Mouse (Mus musculus): ENCODE data around the gene Mapk8ip1. TPM values are rescaled to one million over a fixed set of nuclear protein-coding genes. Genes with fewer than 3 reads are reported as not detected.

Gene Mapk8ip1
- polyA plus RNA-seq, 1 experiment from 2014 or later, result 2.6 TPM

GRCm38 (mm10) chr2:92423156-92423555, 22.1 kb upstream of the Mapk8ip1 start:
- H3K9ac ChIP-seq (replicated peaks), result no peak overlapping the region

GRCm38 (mm10) chr2:92422388-92423135, 21.5 kb upstream of the Mapk8ip1 start:
- Histone ChIP-seq H3K27me3 (ENCODE audit: insufficient read depth, low read length) (no peaks in the 10 kb centered on the region), H3K9me3 (ENCODE audit: low read length) (no peaks in the 10 kb centered on the region), H3K27ac (ENCODE audit: low read depth) (peak overlapping the region; percentile 83), H3K4me3 (ENCODE audit: low read depth, low read length) (no peak overlapping the region), H3K4me1 (ENCODE audit: insufficient read depth) (peaks cover 25% of the 10 kb centered on the region), H3K9ac (replicated peaks) (no peak overlapping the region), H3K36me3 (replicated peaks; ENCODE audit: insufficient read depth, low read length) (peaks cover 74% of the 10 kb centered on the region), H3K4me2 (ENCODE audit: low read depth, low read length) (no peak overlapping the region)
- TF ChIP-seq CTCF (IDR thresholded peaks at IDR 0.05; ENCODE audit: low read depth) (peak; percentile 53), EP300 (IDR thresholded peaks at IDR 0.05; ENCODE audit: low read depth) (no peak)
- 47% methylated on average over 10 of the region's 10 CpGs for WGBS (ENCODE audit: insufficient replicate concordance)
- no peak for DNase-seq
- ATAC-seq, result peak; percentile 30; the same call in 1 of the 2 replicates

More at GRCm38 (mm10) chr2:92423156-92423555, 22.1 kb upstream of the Mapk8ip1 start:
- Histone ChIP-seq H3K27me3 (ENCODE audit: insufficient read depth, low read length) (no peaks in the 10 kb centered on the region), H3K4me1 (ENCODE audit: insufficient read depth) (peaks cover 26% of the 10 kb centered on the region), H3K27ac (ENCODE audit: low read depth) (peak overlapping the region; percentile 83; the same call in 1 of the 2 replicates), H3K4me2 (ENCODE audit: low read depth, low read length) (no peak overlapping the region), H3K9me3 (ENCODE audit: low read length) (no peaks in the 10 kb centered on the region), H3K4me3 (ENCODE audit: low read depth, low read length) (no peak overlapping the region), H3K36me3 (replicated peaks; ENCODE audit: insufficient read depth, low read length) (peaks cover 69% of the 10 kb centered on the region)
- DNase-seq (no peak), ATAC-seq (no peak)
- TF ChIP-seq EP300 (IDR thresholded peaks at IDR 0.05; ENCODE audit: low read depth) (no peak), CTCF (IDR thresholded peaks at IDR 0.05; ENCODE audit: low read depth) (no peak)
- 85% methylated on average over 9 of the region's 9 CpGs for WGBS (ENCODE audit: insufficient replicate concordance)

GRCm38 (mm10) chr2:92421723-92422387, 20.8 kb upstream of the Mapk8ip1 start:
- Histone ChIP-seq H3K4me1 (ENCODE audit: insufficient read depth) (peaks cover 25% of the 10 kb centered on the region), H3K9ac (replicated peaks) (no peak overlapping the region), H3K4me2 (ENCODE audit: low read depth, low read length) (no peak overlapping the region), H3K36me3 (replicated peaks; ENCODE audit: insufficient read depth, low read length) (peaks cover 81% of the 10 kb centered on the region), H3K27ac (ENCODE audit: low read depth) (peak overlapping the region; percentile 83), H3K27me3 (ENCODE audit: insufficient read depth, low read length) (no peaks in the 10 kb centered on the region), H3K9me3 (ENCODE audit: low read length) (no peaks in the 10 kb centered on the region), H3K4me3 (ENCODE audit: low read depth, low read length) (no peak overlapping the region)
- 77% methylated on average over 7 of the region's 7 CpGs for WGBS (ENCODE audit: insufficient replicate concordance)
- ATAC-seq (peak; percentile 93), DNase-seq (peak; percentile 51)
- TF ChIP-seq EP300 (IDR thresholded peaks at IDR 0.05; ENCODE audit: low read depth) (peak; percentile 40; the same call in 1 of the 2 replicates), CTCF (IDR thresholded peaks at IDR 0.05; ENCODE audit: low read depth) (no peak)

GRCm38 (mm10) chr2:92411705-92412104, 10.6 kb upstream of the Mapk8ip1 start:
- 0 out of 2 replicates have a peak, but pooled peaks have one; percentile 5 for ATAC-seq
- H3K27ac ChIP-seq (ENCODE audit: low read depth), result no peak overlapping the region
- 86% methylated on average over 10 of the region's 10 CpGs for WGBS (ENCODE audit: insufficient replicate concordance)

GRCm38 (mm10) chr2:92408309-92409045, 7.4 kb upstream of the Mapk8ip1 start:
- ATAC-seq (no peak), DNase-seq (no peak)
- TF ChIP-seq CTCF (IDR thresholded peaks at IDR 0.05; ENCODE audit: low read depth), result no peak
- TF ChIP-seq EP300 (IDR thresholded peaks at IDR 0.05; ENCODE audit: low read depth), result no peak
- Histone ChIP-seq H3K9ac (replicated peaks) (no peak overlapping the region), H3K4me1 (ENCODE audit: insufficient read depth) (no peaks in the 10 kb centered on the region), H3K4me3 (ENCODE audit: low read depth, low read length) (no peak overlapping the region), H3K36me3 (replicated peaks; ENCODE audit: insufficient read depth, low read length) (peaks cover 72% of the 10 kb centered on the region), H3K27me3 (ENCODE audit: insufficient read depth, low read length) (no peaks in the 10 kb centered on the region), H3K4me2 (ENCODE audit: low read depth, low read length) (no peak overlapping the region), H3K27ac (ENCODE audit: low read depth) (no peak overlapping the region), H3K9me3 (ENCODE audit: low read length) (no peaks in the 10 kb centered on the region)
- WGBS (ENCODE audit: insufficient replicate concordance), result 85% methylated on average over 18 of the region's 18 CpGs

More at GRCm38 (mm10) chr2:92411705-92412104, 10.6 kb upstream of the Mapk8ip1 start:
- Histone ChIP-seq H3K9ac (replicated peaks) (no peak overlapping the region), H3K4me2 (ENCODE audit: low read depth, low read length) (no peak overlapping the region), H3K4me1 (ENCODE audit: insufficient read depth) (no peaks in the 10 kb centered on the region), H3K36me3 (replicated peaks; ENCODE audit: insufficient read depth, low read length) (peaks cover 82% of the 10 kb centered on the region), H3K4me3 (ENCODE audit: low read depth, low read length) (no peak overlapping the region), H3K27me3 (ENCODE audit: insufficient read depth, low read length) (no peaks in the 10 kb centered on the region), H3K9me3 (ENCODE audit: low read length) (no peaks in the 10 kb centered on the region)
- peak; percentile 29 for DNase-seq
- TF ChIP-seq EP300 (IDR thresholded peaks at IDR 0.05; ENCODE audit: low read depth), result no peak
- no peak for TF ChIP-seq CTCF (IDR thresholded peaks at IDR 0.05; ENCODE audit: low read depth)

GRCm38 (mm10) chr2:92405687-92406086, 4.6 kb upstream of the Mapk8ip1 start:
- Histone ChIP-seq H3K9ac (replicated peaks) (no peak overlapping the region), H3K4me1 (ENCODE audit: insufficient read depth) (no peaks in the 10 kb centered on the region), H3K9me3 (ENCODE audit: low read length) (no peaks in the 10 kb centered on the region), H3K36me3 (replicated peaks; ENCODE audit: insufficient read depth, low read length) (peaks cover 49% of the 10 kb centered on the region), H3K4me3 (ENCODE audit: low read depth, low read length) (no peak overlapping the region), H3K27ac (ENCODE audit: low read depth) (no peak overlapping the region), H3K4me2 (ENCODE audit: low read depth, low read length) (no peak overlapping the region), H3K27me3 (ENCODE audit: insufficient read depth, low read length) (peaks cover 2% of the 10 kb centered on the region)
- DNase-seq (no peak), ATAC-seq (no peak)
- TF ChIP-seq EP300 (IDR thresholded peaks at IDR 0.05; ENCODE audit: low read depth) (no peak), CTCF (IDR thresholded peaks at IDR 0.05; ENCODE audit: low read depth) (no peak)
- 95% methylated on average over 7 of the region's 7 CpGs for WGBS (ENCODE audit: insufficient replicate concordance)

Measured in liver, postnatal 0 days (tissue).